Mouse (Mus musculus): ENCODE measurements at regions not wholly inside any gene's neighbourhood (a gene's known extent, or its start where the extent isn't known, plus 50 kb on each side); places are given as distances from the start of the nearest gene placed in this dataset.

DNA sequence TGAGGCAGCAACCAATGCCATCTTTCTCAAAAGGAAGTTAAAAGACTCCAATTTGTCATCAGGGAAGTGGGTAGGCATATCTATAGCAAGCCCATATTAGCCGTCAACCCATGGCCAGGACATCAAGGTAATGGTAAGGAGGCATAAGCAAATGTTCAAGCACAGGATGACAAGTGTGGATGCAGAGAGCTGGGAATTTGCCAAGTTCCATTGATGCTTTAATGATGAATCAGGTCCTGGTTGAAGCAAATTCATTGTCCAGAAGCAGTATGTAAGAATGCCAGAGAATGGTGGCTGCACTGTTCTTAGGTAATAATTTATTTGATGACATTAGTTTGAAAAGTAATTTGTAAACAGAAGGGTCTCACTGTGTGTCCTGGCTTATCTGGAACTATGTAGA, 734.8 kb downstream of the Inhba start:
- ATAC-seq (replicated peaks; ENCODE audit: low FRiP score) (no peak), DNase-seq (ENCODE audit: low spot score) (no peak)
- no peaks in the 10 kb centered on the region for H3K36me3 ChIP-seq (ENCODE audit: control insufficient read depth, insufficient read depth, low read length)
- no peaks in the 10 kb centered on the region for H3K27me3 ChIP-seq (replicated peaks; ENCODE audit: control insufficient read depth, insufficient read depth, low read length)
- H3K4me2 ChIP-seq = no peak overlapping the region
- no peaks in the 10 kb centered on the region for H3K9me3 ChIP-seq (ENCODE audit: control insufficient read depth, low read length)
- no peaks in the 10 kb centered on the region for H3K4me1 ChIP-seq (replicated peaks; ENCODE audit: control insufficient read depth, insufficient read depth, low read length)
- H3K9ac ChIP-seq (ENCODE audit: low read depth, low read length) = no peak overlapping the region
- WGBS = 84% methylated on average over 1 of the region's 1 CpGs
- no peak overlapping the region for H3K4me3 ChIP-seq (ENCODE audit: low read depth, low read length)
- no peak overlapping the region for H3K27ac ChIP-seq (ENCODE audit: low read depth, low read length)

- Histone ChIP-seq H3K4me3 (ENCODE audit: low read depth, low read length) (no peak overlapping the region), H3K9me3 (ENCODE audit: control insufficient read depth, low read length) (no peaks in the 10 kb centered on the region), H3K4me2 (no peak overlapping the region), H3K27ac (ENCODE audit: low read depth, low read length) (no peak overlapping the region), H3K27me3 (replicated peaks; ENCODE audit: control insufficient read depth, insufficient read depth, low read length) (no peaks in the 10 kb centered on the region), H3K9ac (ENCODE audit: low read depth, low read length) (no peak overlapping the region), H3K4me1 (replicated peaks; ENCODE audit: control insufficient read depth, insufficient read depth, low read length) (no peaks in the 10 kb centered on the region), H3K36me3 (ENCODE audit: control insufficient read depth, insufficient read depth, low read length) (no peaks in the 10 kb centered on the region)
- ATAC-seq (replicated peaks; ENCODE audit: low FRiP score) (no peak), DNase-seq (ENCODE audit: low spot score) (no peak)
- WGBS = 56% methylated on average over 3 of the region's 3 CpGs
Observed at GRCm38 (mm10) chr13:16756264-16756663, 744.6 kb downstream of the Inhba start.

DNA sequence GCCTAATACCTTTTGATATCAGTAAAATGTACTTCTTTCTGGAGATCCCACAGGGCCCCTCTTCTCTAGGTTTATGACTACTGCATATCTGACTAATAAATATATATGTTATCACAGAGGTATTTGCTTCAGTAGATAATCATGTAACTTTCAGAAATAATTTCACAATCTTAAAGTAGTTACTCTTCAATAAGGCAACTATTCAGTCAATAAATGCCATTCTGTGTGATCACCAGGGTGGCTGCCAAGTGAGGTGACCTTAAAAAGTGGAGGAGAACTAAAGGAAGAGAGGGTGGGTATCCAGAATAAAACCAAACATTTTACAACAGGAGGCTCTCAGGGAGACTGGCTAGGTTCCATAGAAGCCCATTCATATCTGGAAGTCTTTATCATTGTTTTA, 748.4 kb downstream of the Inhba start:
- Histone ChIP-seq H3K4me2 (no peak overlapping the region), H3K27me3 (replicated peaks; ENCODE audit: control insufficient read depth, insufficient read depth, low read length) (no peaks in the 10 kb centered on the region), H3K4me3 (ENCODE audit: low read depth, low read length) (no peak overlapping the region), H3K27ac (ENCODE audit: low read depth, low read length) (no peak overlapping the region), H3K9me3 (ENCODE audit: control insufficient read depth, low read length) (no peaks in the 10 kb centered on the region), H3K4me1 (replicated peaks; ENCODE audit: control insufficient read depth, insufficient read depth, low read length) (no peaks in the 10 kb centered on the region), H3K9ac (ENCODE audit: low read depth, low read length) (no peak overlapping the region), H3K36me3 (ENCODE audit: control insufficient read depth, insufficient read depth, low read length) (no peaks in the 10 kb centered on the region)
- ATAC-seq (replicated peaks; ENCODE audit: low FRiP score) = no peak
- DNase-seq (ENCODE audit: low spot score) = no peak

GRCm38 (mm10) chr13:16761415-16761814, 749.8 kb downstream of the Inhba start:
- WGBS = 69% methylated on average over 4 of the region's 4 CpGs
- Histone ChIP-seq H3K27me3 (replicated peaks; ENCODE audit: control insufficient read depth, insufficient read depth, low read length) (no peaks in the 10 kb centered on the region), H3K9me3 (ENCODE audit: control insufficient read depth, low read length) (no peaks in the 10 kb centered on the region), H3K4me3 (ENCODE audit: low read depth, low read length) (no peak overlapping the region), H3K9ac (ENCODE audit: low read depth, low read length) (no peak overlapping the region), H3K36me3 (ENCODE audit: control insufficient read depth, insufficient read depth, low read length) (no peaks in the 10 kb centered on the region), H3K4me2 (no peak overlapping the region), H3K27ac (ENCODE audit: low read depth, low read length) (no peak overlapping the region), H3K4me1 (replicated peaks; ENCODE audit: control insufficient read depth, insufficient read depth, low read length) (no peaks in the 10 kb centered on the region)
- no peak for DNase-seq (ENCODE audit: low spot score)
- no peak for ATAC-seq (replicated peaks; ENCODE audit: low FRiP score)

- Histone ChIP-seq H3K4me2 (no peak overlapping the region), H3K27me3 (replicated peaks; ENCODE audit: control insufficient read depth, insufficient read depth, low read length) (no peaks in the 10 kb centered on the region), H3K9ac (ENCODE audit: low read depth, low read length) (no peak overlapping the region), H3K27ac (ENCODE audit: low read depth, low read length) (no peak overlapping the region), H3K36me3 (ENCODE audit: control insufficient read depth, insufficient read depth, low read length) (no peaks in the 10 kb centered on the region), H3K9me3 (ENCODE audit: control insufficient read depth, low read length) (no peaks in the 10 kb centered on the region), H3K4me3 (ENCODE audit: low read depth, low read length) (no peak overlapping the region), H3K4me1 (replicated peaks; ENCODE audit: control insufficient read depth, insufficient read depth, low read length) (no peaks in the 10 kb centered on the region)
- WGBS = 75% methylated on average over 8 of the region's 8 CpGs
- ATAC-seq (replicated peaks; ENCODE audit: low FRiP score) (no peak), DNase-seq (ENCODE audit: low spot score) (no peak)
Observed at GRCm38 (mm10) chr13:16762326-16762725, 750.7 kb downstream of the Inhba start.

DNA sequence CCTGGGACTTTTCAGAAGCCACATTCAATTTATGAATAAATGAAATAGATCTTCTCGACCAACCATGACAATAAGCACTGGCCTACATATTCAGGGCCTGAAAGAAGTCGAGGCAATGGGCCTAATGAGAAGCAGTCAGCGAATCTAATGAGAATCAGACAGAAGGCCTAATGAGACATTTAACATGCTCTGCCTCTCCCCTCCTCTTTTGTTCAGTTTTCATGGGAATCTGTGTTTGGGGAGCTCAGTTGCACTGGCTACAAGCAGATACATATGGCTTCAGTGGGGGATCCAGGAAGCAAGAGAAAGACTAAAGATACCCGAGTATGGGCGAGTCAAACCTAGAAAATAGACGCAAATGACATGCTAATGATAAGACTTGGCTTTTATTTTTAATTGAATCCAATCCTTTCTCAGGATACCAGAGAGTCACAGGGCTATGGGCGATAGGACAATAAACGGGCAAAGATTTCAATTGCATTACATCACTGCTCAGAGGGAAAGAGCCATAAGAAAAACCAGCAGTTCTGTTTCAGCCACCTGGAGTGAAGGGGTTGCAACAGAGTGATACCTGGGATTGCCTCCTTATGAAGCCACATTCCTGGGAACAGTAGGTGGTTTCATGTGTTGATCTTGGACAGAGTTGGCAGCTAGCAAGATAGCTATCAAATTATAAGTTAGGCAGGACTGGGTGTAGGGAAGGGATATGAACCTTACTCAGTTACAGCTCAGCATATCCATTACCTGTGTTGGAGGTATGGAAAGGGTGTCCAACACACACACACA, 751.3 kb downstream of the Inhba start:
- H3K4me2 ChIP-seq = no peak overlapping the region
- no peak overlapping the region for H3K4me3 ChIP-seq (ENCODE audit: low read depth, low read length)
- DNase-seq (ENCODE audit: low spot score) (no peak), ATAC-seq (replicated peaks; ENCODE audit: low FRiP score) (no peak)
- no peaks in the 10 kb centered on the region for H3K27me3 ChIP-seq (replicated peaks; ENCODE audit: control insufficient read depth, insufficient read depth, low read length)
- H3K9me3 ChIP-seq (ENCODE audit: control insufficient read depth, low read length) = no peaks in the 10 kb centered on the region
- 81% methylated on average over 8 of the region's 8 CpGs for WGBS
- H3K27ac ChIP-seq (ENCODE audit: low read depth, low read length) = no peak overlapping the region
- H3K4me1 ChIP-seq (replicated peaks; ENCODE audit: control insufficient read depth, insufficient read depth, low read length) = no peaks in the 10 kb centered on the region
- H3K9ac ChIP-seq (ENCODE audit: low read depth, low read length) = no peak overlapping the region
- H3K36me3 ChIP-seq (ENCODE audit: control insufficient read depth, insufficient read depth, low read length) = no peaks in the 10 kb centered on the region

DNA sequence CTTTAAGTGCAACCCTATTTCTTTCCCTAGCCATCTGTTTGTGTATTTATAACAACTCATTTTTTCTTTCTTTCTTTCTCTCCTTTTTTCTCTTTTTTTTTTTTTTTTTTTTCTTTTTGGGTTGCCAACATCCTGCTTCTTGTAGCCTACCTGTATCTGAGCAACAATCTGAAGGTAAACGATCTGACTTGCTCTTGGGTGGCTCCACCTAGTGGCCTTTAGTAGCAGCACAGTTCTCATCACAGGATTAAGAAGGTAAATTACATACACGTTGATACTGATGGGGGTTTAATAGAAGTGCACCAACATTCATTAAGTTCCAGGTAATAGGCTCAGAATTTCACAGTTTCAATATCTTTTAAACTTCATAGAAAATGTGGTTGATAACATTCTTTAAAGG, 752.1 kb downstream of the Inhba start:
- ATAC-seq (replicated peaks; ENCODE audit: low FRiP score) (no peak), DNase-seq (ENCODE audit: low spot score) (no peak)
- Histone ChIP-seq H3K9me3 (ENCODE audit: control insufficient read depth, low read length) (no peaks in the 10 kb centered on the region), H3K27ac (ENCODE audit: low read depth, low read length) (no peak overlapping the region), H3K4me2 (no peak overlapping the region), H3K27me3 (replicated peaks; ENCODE audit: control insufficient read depth, insufficient read depth, low read length) (no peaks in the 10 kb centered on the region), H3K9ac (ENCODE audit: low read depth, low read length) (no peak overlapping the region), H3K4me1 (replicated peaks; ENCODE audit: control insufficient read depth, insufficient read depth, low read length) (no peaks in the 10 kb centered on the region), H3K4me3 (ENCODE audit: low read depth, low read length) (no peak overlapping the region), H3K36me3 (ENCODE audit: control insufficient read depth, insufficient read depth, low read length) (no peaks in the 10 kb centered on the region)
- WGBS = 3% methylated on average over 2 of the region's 2 CpGs

DNA sequence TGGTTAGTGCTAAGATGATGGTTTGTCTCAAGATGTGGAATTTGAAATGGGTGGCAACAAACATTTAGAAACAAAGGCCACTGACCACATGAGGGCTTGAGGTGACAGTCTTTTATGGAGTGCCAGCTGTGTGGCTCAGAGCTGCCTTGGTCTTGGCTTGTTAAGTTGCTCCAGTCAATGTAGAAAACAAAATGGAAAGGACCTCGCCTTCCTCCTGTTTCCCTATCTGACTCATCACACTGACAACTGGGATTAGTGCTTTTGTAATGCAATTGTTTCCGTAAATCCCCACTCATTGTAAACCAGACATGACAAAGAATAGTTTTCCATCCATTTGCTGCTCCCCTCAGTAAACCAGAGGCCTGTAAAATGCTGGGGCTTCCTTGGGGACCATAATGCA, 757.8 kb downstream of the Inhba start:
- Histone ChIP-seq H3K27me3 (replicated peaks; ENCODE audit: control insufficient read depth, insufficient read depth, low read length) (no peaks in the 10 kb centered on the region), H3K36me3 (ENCODE audit: control insufficient read depth, insufficient read depth, low read length) (no peaks in the 10 kb centered on the region), H3K9ac (ENCODE audit: low read depth, low read length) (no peak overlapping the region), H3K4me2 (no peak overlapping the region), H3K27ac (ENCODE audit: low read depth, low read length) (no peak overlapping the region), H3K4me1 (replicated peaks; ENCODE audit: control insufficient read depth, insufficient read depth, low read length) (no peaks in the 10 kb centered on the region), H3K4me3 (ENCODE audit: low read depth, low read length) (no peak overlapping the region), H3K9me3 (ENCODE audit: control insufficient read depth, low read length) (no peaks in the 10 kb centered on the region)
- DNase-seq (ENCODE audit: low spot score) (no peak), ATAC-seq (replicated peaks; ENCODE audit: low FRiP score) (no peak)
- 37% methylated on average over 2 of the region's 2 CpGs for WGBS

DNA sequence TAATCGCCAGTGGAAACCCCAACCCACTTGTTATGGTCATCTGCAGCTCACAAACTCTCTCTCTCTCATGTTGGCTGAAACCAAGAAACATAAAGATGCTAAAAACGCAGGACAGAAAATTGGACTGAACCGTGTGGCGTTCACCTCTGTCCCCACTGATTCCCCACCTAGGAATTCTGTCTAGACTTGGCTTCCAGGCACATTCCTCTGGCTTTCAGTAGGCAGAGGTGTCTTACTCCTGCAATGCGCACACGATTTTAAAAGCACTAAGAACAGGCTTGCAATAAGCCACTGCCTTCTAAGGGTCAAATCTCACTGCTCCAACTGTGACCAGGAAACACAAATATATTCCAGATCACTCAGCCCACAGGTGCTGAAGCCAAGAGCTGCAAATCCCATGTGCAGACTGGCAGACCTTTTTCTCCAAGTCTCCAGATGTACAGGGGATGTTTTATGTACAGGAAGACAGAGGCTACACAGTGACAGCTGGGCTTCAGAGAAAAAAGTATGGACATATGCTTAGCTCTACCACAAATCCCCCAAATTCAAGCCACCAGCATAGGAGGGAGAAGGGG, 758.3 kb downstream of the Inhba start:
- no peaks in the 10 kb centered on the region for H3K36me3 ChIP-seq (ENCODE audit: control insufficient read depth, insufficient read depth, low read length)
- no peak overlapping the region for H3K27ac ChIP-seq (ENCODE audit: low read depth, low read length)
- H3K4me3 ChIP-seq (ENCODE audit: low read depth, low read length) = no peak overlapping the region
- 63% methylated on average over 6 of the region's 6 CpGs for WGBS
- no peaks in the 10 kb centered on the region for H3K27me3 ChIP-seq (replicated peaks; ENCODE audit: control insufficient read depth, insufficient read depth, low read length)
- ATAC-seq (replicated peaks; ENCODE audit: low FRiP score) = no peak
- no peak overlapping the region for H3K4me2 ChIP-seq
- no peaks in the 10 kb centered on the region for H3K9me3 ChIP-seq (ENCODE audit: control insufficient read depth, low read length)
- no peaks in the 10 kb centered on the region for H3K4me1 ChIP-seq (replicated peaks; ENCODE audit: control insufficient read depth, insufficient read depth, low read length)
- no peak overlapping the region for H3K9ac ChIP-seq (ENCODE audit: low read depth, low read length)
- no peak for DNase-seq (ENCODE audit: low spot score)
